9 mouse cellular contexts compared by ENCODE assay signal in the genomic region with DNA sequence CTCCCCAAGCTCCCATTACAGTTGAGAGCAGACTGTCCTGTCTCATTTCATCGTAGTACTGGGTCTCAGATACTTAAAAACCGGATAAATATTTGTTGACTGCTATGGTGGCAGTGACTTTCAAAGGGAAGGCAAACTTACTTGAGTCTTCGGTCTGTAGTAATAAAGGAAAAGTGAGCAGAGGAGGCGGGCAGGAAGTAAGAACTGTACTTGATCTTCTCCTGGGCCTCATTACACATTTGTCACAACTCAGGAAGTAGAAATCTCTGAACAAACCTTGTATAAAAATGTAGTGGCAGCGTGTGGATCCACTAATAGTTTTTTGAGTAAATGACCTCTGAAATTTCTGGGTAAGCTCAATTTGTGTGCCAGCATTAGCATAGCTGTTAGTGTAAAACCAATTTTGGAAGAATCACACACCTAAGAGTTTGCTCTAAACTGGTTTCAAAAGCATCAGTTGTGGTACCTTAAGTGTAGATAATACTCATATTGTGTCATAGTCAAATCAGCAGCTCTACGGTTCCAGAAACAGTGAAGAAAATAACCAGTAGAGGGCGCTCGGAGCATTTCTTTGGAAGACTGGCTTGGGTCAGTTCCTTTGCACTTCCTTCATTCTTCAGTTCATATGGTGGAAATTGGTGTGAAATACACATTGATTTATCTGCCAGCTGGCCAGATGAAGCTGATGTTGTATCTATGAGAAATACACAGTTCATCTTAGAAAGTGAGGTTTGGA. TPM values are rescaled to one million over a fixed set of nuclear protein-coding genes. Genes with fewer than 3 reads are reported as not detected.
DNase-seq lines count a peak whose midpoint lies in the region; ATAC-seq and TF ChIP-seq lines count a peak whose summit lies in the region.
"Had no signal": no experiment of that assay in that cellular context is flagged by ENCODE, and none has a peak within 500 bp of the region (broad histone marks: within the 10 kb centered on the region; RNA-seq: fewer than 3 reads in every experiment).

No protein-coding gene starts in this region.

- TF ChIP-seq CTCF in E14TG2a.4 (conservative IDR thresholded peaks at IDR 0.05; ENCODE audit: low read length): peak; percentile 78
- TF ChIP-seq CTCF in kidney, postnatal 0 days (IDR thresholded peaks at IDR 0.05; ENCODE audit: low read depth): peak; percentile 75
- peak; percentile 64 for TF ChIP-seq CTCF in lung, embryonic 14.5 days (IDR thresholded peaks at IDR 0.05; ENCODE audit: low read depth)

- no peak overlapping the region for H3K4me3 ChIP-seq in forebrain, embryonic 10.5 days
- no peak overlapping the region for H3K4me3 ChIP-seq in forebrain, embryonic 13.5 days
- no peak overlapping the region for H3K4me3 ChIP-seq in E14TG2a.4 (replicated peaks; ENCODE audit: low read length)
- H3K4me3 ChIP-seq in forebrain, embryonic 12.5 days (replicated peaks): no peak overlapping the region
- no peak overlapping the region for H3K4me3 ChIP-seq in kidney, postnatal 0 days (replicated peaks; ENCODE audit: low read depth, low read length)
- H3K4me3 ChIP-seq in lung, embryonic 14.5 days (ENCODE audit: low read depth, low read length): no peak overlapping the region
- H3K4me3 ChIP-seq: heart, embryonic 15.5 days had no signal

- no peak overlapping the region for H3K27ac ChIP-seq in forebrain, embryonic 10.5 days
- no peak overlapping the region for H3K27ac ChIP-seq in forebrain, embryonic 13.5 days
- H3K27ac ChIP-seq in forebrain, embryonic 12.5 days: no peak overlapping the region
- H3K27ac ChIP-seq in kidney, postnatal 0 days: no peak overlapping the region
- H3K27ac ChIP-seq in lung, embryonic 14.5 days (ENCODE audit: low read depth): no peak overlapping the region
- H3K27ac ChIP-seq: heart, embryonic 15.5 days had no signal

- peak; percentile 31 for DNase-seq in forebrain, embryonic 10.5 days (ENCODE audit: extremely low spot score, low spot score)
- DNase-seq in c-Kit-positive CD71-positive TER-119-negative erythroid progenitor cells, embryonic 14.5 days (ENCODE audit: low read depth): peak; percentile 65
- peak; percentile 75 for DNase-seq in kidney, postnatal 0 days (ENCODE audit: low spot score)
- DNase-seq in lung, embryonic 14.5 days: peak; percentile 92
- DNase-seq in right cerebral cortex, postnatal 10 days (ENCODE audit: low spot score in 2 of 2): peak; percentile 59 to 65

- no peaks in the 10 kb centered on the region for H3K4me1 ChIP-seq in forebrain, embryonic 10.5 days
- H3K4me1 ChIP-seq in forebrain, embryonic 13.5 days: no peaks in the 10 kb centered on the region
- peaks cover 12% of the 10 kb centered on the region; the same call in 1 of the 2 replicates for H3K4me1 ChIP-seq in E14TG2a.4 (replicated peaks; ENCODE audit: low read depth, low read length)
- no peaks in the 10 kb centered on the region for H3K4me1 ChIP-seq in forebrain, embryonic 12.5 days
- H3K4me1 ChIP-seq in kidney, postnatal 0 days (replicated peaks; ENCODE audit: insufficient read depth, low read length): no peaks in the 10 kb centered on the region
- H3K4me1 ChIP-seq in lung, embryonic 14.5 days (ENCODE audit: insufficient read depth): no peaks in the 10 kb centered on the region
- H3K4me1 ChIP-seq: heart, embryonic 15.5 days had no signal

- no peaks in the 10 kb centered on the region for H3K9me3 ChIP-seq in forebrain, embryonic 10.5 days
- no peaks in the 10 kb centered on the region for H3K9me3 ChIP-seq in forebrain, embryonic 13.5 days (replicated peaks)
- H3K9me3 ChIP-seq in E14TG2a.4 (ENCODE audit: low read length): no peaks in the 10 kb centered on the region
- no peaks in the 10 kb centered on the region for H3K9me3 ChIP-seq in forebrain, embryonic 12.5 days
- no peaks in the 10 kb centered on the region for H3K9me3 ChIP-seq in kidney, postnatal 0 days (replicated peaks; ENCODE audit: low read length)
- no peaks in the 10 kb centered on the region for H3K9me3 ChIP-seq in lung, embryonic 14.5 days (ENCODE audit: low read depth, low read length)
- H3K9me3 ChIP-seq: heart, embryonic 15.5 days had no signal

- H3K9ac ChIP-seq in forebrain, embryonic 13.5 days: no peak overlapping the region
- H3K9ac ChIP-seq in forebrain, embryonic 12.5 days: no peak overlapping the region
- H3K9ac ChIP-seq in kidney, postnatal 0 days (ENCODE audit: low read depth, low read length): no peak overlapping the region
- H3K9ac ChIP-seq in lung, embryonic 14.5 days: no peak overlapping the region
- H3K9ac ChIP-seq: heart, embryonic 15.5 days had no signal

- H3K4me2 ChIP-seq in forebrain, embryonic 13.5 days: no peak overlapping the region
- no peak overlapping the region for H3K4me2 ChIP-seq in forebrain, embryonic 12.5 days
- H3K4me2 ChIP-seq in kidney, postnatal 0 days (ENCODE audit: low read length): no peak overlapping the region
- no peak overlapping the region for H3K4me2 ChIP-seq in lung, embryonic 14.5 days
- H3K4me2 ChIP-seq: heart, embryonic 15.5 days had no signal

- peaks cover 94% of the 10 kb centered on the region for H3K36me3 ChIP-seq in forebrain, embryonic 10.5 days (replicated peaks)
- peaks cover 63% of the 10 kb centered on the region for H3K36me3 ChIP-seq in forebrain, embryonic 13.5 days (ENCODE audit: poor library complexity, severe bottlenecking)
- peaks cover 98% of the 10 kb centered on the region for H3K36me3 ChIP-seq in E14TG2a.4 (ENCODE audit: insufficient read depth, low read length)
- peaks cover 64% of the 10 kb centered on the region for H3K36me3 ChIP-seq in forebrain, embryonic 12.5 days (replicated peaks)
- peaks cover 39% of the 10 kb centered on the region for H3K36me3 ChIP-seq in kidney, postnatal 0 days (ENCODE audit: insufficient read depth, low read length)
- H3K36me3 ChIP-seq in lung, embryonic 14.5 days (ENCODE audit: insufficient read depth): peaks cover 72% of the 10 kb centered on the region

- peaks cover 6% of the 10 kb centered on the region; the same call in 1 of the 2 replicates for H3K27me3 ChIP-seq in forebrain, embryonic 10.5 days (ENCODE audit: poor library complexity, severe bottlenecking)
- no peaks in the 10 kb centered on the region for H3K27me3 ChIP-seq in forebrain, embryonic 13.5 days
- H3K27me3 ChIP-seq in E14TG2a.4 (ENCODE audit: insufficient read depth, low read length): no peaks in the 10 kb centered on the region
- no peaks in the 10 kb centered on the region for H3K27me3 ChIP-seq in forebrain, embryonic 12.5 days
- no peaks in the 10 kb centered on the region for H3K27me3 ChIP-seq in kidney, postnatal 0 days (ENCODE audit: insufficient read depth, low read length)
- H3K27me3 ChIP-seq in lung, embryonic 14.5 days (ENCODE audit: insufficient read depth, low read length): no peaks in the 10 kb centered on the region
- H3K27me3 ChIP-seq: heart, embryonic 15.5 days had no signal

- ATAC-seq in forebrain, embryonic 13.5 days: no peak; the same call in 1 of the 2 replicates
- ATAC-seq in forebrain, embryonic 12.5 days (ENCODE audit: low FRiP score): peak; percentile 55
- no peak for ATAC-seq in kidney, postnatal 0 days (replicated peaks; ENCODE audit: low FRiP score, low read depth)
- ATAC-seq in lung, embryonic 14.5 days (ENCODE audit: insufficient read depth): no peak

- 66% methylated on average over 8 of the region's 8 CpGs for WGBS in forebrain, embryonic 10.5 days
- WGBS in forebrain, embryonic 13.5 days: 62% methylated on average over 8 of the region's 8 CpGs
- 62% methylated on average over 8 of the region's 8 CpGs for WGBS in forebrain, embryonic 12.5 days
- 61% methylated on average over 8 of the region's 8 CpGs for WGBS in kidney, postnatal 0 days
- WGBS in lung, embryonic 14.5 days: 54% methylated on average over 8 of the region's 8 CpGs

RNA-seq across cellular contexts. Expression of a gene that starts 9.0 kb away (rescaled TPM):
- polyA plus RNA-seq in forebrain, embryonic 10.5 days (2016; fragmentation: Nextera tagmentation; extraction: Ambion mirVana): 22.0 and 24.4 TPM in 2 replicates
- 25.0 and 28.9 TPM in 2 replicates for polyA plus RNA-seq in forebrain, embryonic 13.5 days (2015; fragmentation: Nextera tagmentation; extraction: Ambion mirVana)
- polyA plus RNA-seq in forebrain, embryonic 12.5 days (2016; fragmentation: Nextera tagmentation; extraction: Ambion mirVana): 33.0 and 35.4 TPM in 2 replicates
- polyA plus RNA-seq in kidney, postnatal 0 days (2015; fragmentation: Nextera tagmentation; extraction: Ambion mirVana): 23.2 and 27.3 TPM in 2 replicates
- polyA plus RNA-seq in lung, embryonic 14.5 days (2014; fragmentation: Nextera tagmentation; extraction: Ambion mirVana): 26.2 and 28.4 TPM in 2 replicates

Comparison
In these comparisons a context has a peak if more than half of its experiments do, and no peak if none do; other contexts are left out.
1. DNase-seq: peak in every context shown above with its lines; median percentile 92 in lung, embryonic 14.5 days; 75 in kidney, postnatal 0 days; 65 in c-Kit-positive CD71-positive TER-119-negative erythroid progenitor cells, embryonic 14.5 days; 62 in right cerebral cortex, postnatal 10 days; 31 in forebrain, embryonic 10.5 days.